Mouse (Mus musculus): ENCODE results near the gene Slc8a1.
A peak's percentile ranks its signal among the peaks of the same experiment; 100 is the strongest.

The Slc8a1 gene

GRCm38 (mm10) chr17:81738311-81738755 is at the start of gene Slc8a1:
Slc8a1 (minus strand) TSS chr17:81738377.
- DNase-seq (ENCODE audit: low read depth), result no peak

- peak; percentile 43 for DNase-seq (ENCODE audit: low read depth)
Measured at GRCm38 (mm10) chr17:81787350-81787749, 49.2 kb upstream of the Slc8a1 start.

- DNase-seq (ENCODE audit: low read depth), result peak; percentile 10
Measured at GRCm38 (mm10) chr17:81782326-81782725, 44.1 kb upstream of the Slc8a1 start.

GRCm38 (mm10) chr17:81781491-81781890 is 43.3 kb upstream of the Slc8a1 start:
- DNase-seq (ENCODE audit: low read depth), result no peak

- no peak for DNase-seq (ENCODE audit: low read depth)
Measured at GRCm38 (mm10) chr17:81779883-81780282, 41.7 kb upstream of the Slc8a1 start.

GRCm38 (mm10) chr17:81750664-81751063 is 12.5 kb upstream of the Slc8a1 start:
- DNase-seq (ENCODE audit: low read depth), result no peak

- DNase-seq (ENCODE audit: low read depth), result no peak
Measured at GRCm38 (mm10) chr17:81743034-81743433, 4.9 kb upstream of the Slc8a1 start.

- no peak for DNase-seq (ENCODE audit: low read depth)
Measured at GRCm38 (mm10) chr17:81740576-81740975, 2.4 kb upstream of the Slc8a1 start.

- no peak for DNase-seq (ENCODE audit: low read depth)
Measured at GRCm38 (mm10) chr17:81737779-81738178, 398 bp downstream of the Slc8a1 start.

- no peak for DNase-seq (ENCODE audit: low read depth)
Measured at GRCm38 (mm10) chr17:81737309-81737708, 868 bp downstream of the Slc8a1 start.

- DNase-seq (ENCODE audit: low read depth), result no peak
Measured at GRCm38 (mm10) chr17:81735583-81735982, 2.6 kb downstream of the Slc8a1 start.

- no peak for DNase-seq (ENCODE audit: low read depth)
Measured at GRCm38 (mm10) chr17:81729891-81730290, 8.3 kb downstream of the Slc8a1 start.

- DNase-seq (ENCODE audit: low read depth), result peak; percentile 24
Measured at GRCm38 (mm10) chr17:81712273-81712751, 25.9 kb downstream of the Slc8a1 start.

- DNase-seq (ENCODE audit: low read depth), result no peak
Measured at GRCm38 (mm10) chr17:81704761-81705160, 33.4 kb downstream of the Slc8a1 start.

- no peak for DNase-seq (ENCODE audit: low read depth)
Measured at GRCm38 (mm10) chr17:81703258-81703657, 34.9 kb downstream of the Slc8a1 start.

- DNase-seq (ENCODE audit: low read depth), result no peak
Measured at GRCm38 (mm10) chr17:81701701-81702100, 36.5 kb downstream of the Slc8a1 start.

GRCm38 (mm10) chr17:81698789-81699188 is 39.4 kb downstream of the Slc8a1 start:
- DNase-seq (ENCODE audit: low read depth), result no peak

GRCm38 (mm10) chr17:81697695-81698094 is 40.5 kb downstream of the Slc8a1 start:
- DNase-seq (ENCODE audit: low read depth), result no peak

GRCm38 (mm10) chr17:81694977-81695376 is 43.2 kb downstream of the Slc8a1 start:
- no peak for DNase-seq (ENCODE audit: low read depth)

- no peak for DNase-seq (ENCODE audit: low read depth)
Measured at GRCm38 (mm10) chr17:81679616-81680015, 58.6 kb downstream of the Slc8a1 start.

GRCm38 (mm10) chr17:81677450-81677849 is 60.7 kb downstream of the Slc8a1 start:
- DNase-seq (ENCODE audit: low read depth), result no peak

GRCm38 (mm10) chr17:81676203-81676602 is 62.0 kb downstream of the Slc8a1 start:
- no peak for DNase-seq (ENCODE audit: low read depth)

GRCm38 (mm10) chr17:81671245-81671644 is 66.9 kb downstream of the Slc8a1 start:
- no peak for DNase-seq (ENCODE audit: low read depth)

Measured in c-Kit-positive CD71-negative TER-119-negative erythroid progenitor cells, embryonic 14.5 days (primary cell).